Comparison of ENCODE assay signal across 8 mouse cellular contexts in the genomic region with DNA sequence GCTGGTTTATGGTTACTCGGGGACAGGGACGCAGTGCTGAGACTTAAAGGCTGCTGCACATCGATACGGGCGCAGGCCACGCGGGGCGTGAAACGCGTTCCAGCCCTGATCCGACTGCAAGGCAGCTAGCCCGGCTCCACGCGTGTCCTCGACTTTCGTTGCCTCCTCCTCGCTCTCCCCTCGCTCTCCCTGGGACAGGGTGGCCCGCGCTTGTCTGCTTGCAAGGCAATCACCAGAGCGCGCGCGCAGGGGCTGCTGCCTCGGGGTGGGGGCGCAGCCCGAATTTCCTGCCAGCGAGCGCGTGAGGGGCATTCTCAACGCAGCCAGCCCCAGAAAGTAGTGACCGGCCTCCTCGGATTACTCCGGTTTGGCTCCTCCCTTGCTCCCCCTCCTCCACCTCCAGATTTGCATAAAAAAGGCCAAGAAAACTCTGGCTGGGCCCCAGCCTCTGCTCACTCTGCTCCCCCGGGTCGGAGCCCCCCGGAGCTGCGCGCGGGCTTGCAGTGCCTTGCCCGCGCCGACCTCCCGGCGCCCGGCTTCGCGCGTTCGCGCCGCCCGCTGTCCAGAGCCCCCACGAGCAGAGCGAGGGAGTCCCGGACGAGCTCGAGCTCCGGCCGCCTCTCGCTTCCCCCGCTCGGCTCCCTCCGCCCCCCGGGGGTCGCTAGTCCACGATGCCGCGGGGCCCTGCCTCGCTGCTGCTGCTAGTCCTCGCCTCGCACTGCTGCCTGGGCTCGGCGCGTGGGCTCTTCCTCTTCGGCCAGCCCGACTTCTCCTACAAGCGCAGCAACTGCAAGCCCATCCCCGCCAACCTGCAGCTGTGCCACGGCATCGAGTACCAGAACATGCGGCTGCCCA. TPM values are rescaled to one million over a fixed set of nuclear protein-coding genes. Genes with fewer than 3 reads are reported as not detected.
A peak's percentile ranks its signal among the peaks of the same experiment; 100 is the strongest.
DNase-seq lines count a peak whose midpoint lies in the region; ATAC-seq and TF ChIP-seq lines count a peak whose summit lies in the region.

TSS of gene Sfrp2 (plus strand) at position 451 of the 855 bp plus-strand sequence.

- no peak for TF ChIP-seq EP300 in liver, embryonic 14.5 days (IDR thresholded peaks at IDR 0.05; ENCODE audit: low read depth)

- peak within 1 kb of the TSS; percentile 57 for H3K4me3 ChIP-seq in forebrain, embryonic 15.5 days
- H3K4me3 ChIP-seq in hindbrain, embryonic 16.5 days (ENCODE audit: low read length), result peak within 1 kb of the TSS; percentile 55
- peak within 1 kb of the TSS; percentile 15 to 42; a peak in 3 of 4 replicates for H3K4me3 ChIP-seq in liver, embryonic 14.5 days (ENCODE audit: insufficient read depth in 1 of 2, low read depth in 2 of 2, low read length in 2 of 2)

- H3K27ac ChIP-seq in forebrain, embryonic 15.5 days (replicated peaks), result 0 out of 2 replicates have a peak within 1 kb of the TSS, but pooled peaks have one; percentile 1
- H3K27ac ChIP-seq in hindbrain, embryonic 16.5 days (ENCODE audit: low read depth, low read length), result peak within 1 kb of the TSS; percentile 14; the same call in 1 of the 2 replicates
- no peak within 1 kb of the TSS for H3K27ac ChIP-seq in liver, embryonic 14.5 days

- TF ChIP-seq CTCF in liver, embryonic 14.5 days (IDR thresholded peaks at IDR 0.05; ENCODE audit: low read depth), result no peak

- H3K4me2 ChIP-seq in forebrain, embryonic 15.5 days (replicated peaks), result peak within 1 kb of the TSS; percentile 86
- peak within 1 kb of the TSS; percentile 90 for H3K4me2 ChIP-seq in hindbrain, embryonic 16.5 days (ENCODE audit: low read length)
- H3K4me2 ChIP-seq in liver, embryonic 14.5 days (ENCODE audit: low read depth), result peak within 1 kb of the TSS; percentile 55

- peak; percentile 26 for ATAC-seq in activated CD4-positive, CD25-positive, alpha-beta regulatory T cell, adult 4 months
- ATAC-seq in forebrain, embryonic 15.5 days (replicated peaks), result peak; percentile 70
- peak; percentile 70 for ATAC-seq in hindbrain, embryonic 16.5 days
- no peak for ATAC-seq in liver, embryonic 14.5 days (ENCODE audit: insufficient read depth)

- no peaks in the 10 kb centered on the region for H3K27me3 ChIP-seq in forebrain, embryonic 15.5 days
- H3K27me3 ChIP-seq in hindbrain, embryonic 16.5 days (replicated peaks; ENCODE audit: control insufficient read depth, insufficient read depth, low read length), result no peaks in the 10 kb centered on the region
- peaks cover 47% of the 10 kb centered on the region for H3K27me3 ChIP-seq in liver, embryonic 14.5 days (ENCODE audit: control insufficient read depth, insufficient read depth, low read length)

- no peaks in the 10 kb centered on the region for H3K36me3 ChIP-seq in forebrain, embryonic 15.5 days
- no peaks in the 10 kb centered on the region for H3K36me3 ChIP-seq in hindbrain, embryonic 16.5 days (ENCODE audit: control insufficient read depth, insufficient read depth, low read length)
- H3K36me3 ChIP-seq in liver, embryonic 14.5 days (replicated peaks; ENCODE audit: control insufficient read depth, insufficient read depth, low read depth), result no peaks in the 10 kb centered on the region

- no peaks in the 10 kb centered on the region for H3K9me3 ChIP-seq in forebrain, embryonic 15.5 days
- no peaks in the 10 kb centered on the region for H3K9me3 ChIP-seq in hindbrain, embryonic 16.5 days (ENCODE audit: control insufficient read depth, low read length)
- no peaks in the 10 kb centered on the region for H3K9me3 ChIP-seq in liver, embryonic 14.5 days (ENCODE audit: control insufficient read depth, low read length)

- peak within 1 kb of the TSS; percentile 59 for H3K9ac ChIP-seq in forebrain, embryonic 15.5 days (replicated peaks)
- H3K9ac ChIP-seq in hindbrain, embryonic 16.5 days (ENCODE audit: low read depth, low read length), result peak within 1 kb of the TSS; percentile 69
- no peak within 1 kb of the TSS for H3K9ac ChIP-seq in liver, embryonic 14.5 days (replicated peaks)

- peaks cover 34% of the 10 kb centered on the region for H3K4me1 ChIP-seq in forebrain, embryonic 15.5 days
- peaks cover 16% of the 10 kb centered on the region for H3K4me1 ChIP-seq in hindbrain, embryonic 16.5 days (ENCODE audit: control insufficient read depth, insufficient read depth, low read depth, low read length)
- H3K4me1 ChIP-seq in liver, embryonic 14.5 days (replicated peaks; ENCODE audit: control insufficient read depth in 2 of 2, insufficient read depth in 2 of 2, low read length in 1 of 2), result no peaks in the 10 kb centered on the region

- peak; percentile 5 for DNase-seq in kidney, adult 9 months
- DNase-seq in kidney, adult 8-10 months, result no peak
- no peak for DNase-seq in liver, embryonic 14.5 days (ENCODE audit: low read depth in 3 of 3, low spot score in 3 of 3)
- DNase-seq in retina, postnatal 1 day, result peak; percentile 93
- DNase-seq in spleen, postnatal 36 days (ENCODE audit: low spot score in 2 of 2), result no peak

- WGBS in forebrain, embryonic 15.5 days, result under 1% methylated on average over 82 of the region's 82 CpGs
- WGBS in hindbrain, embryonic 16.5 days, result under 1% methylated on average over 69 of the region's 82 CpGs
- WGBS in liver, embryonic 14.5 days (ENCODE audit: insufficient replicate concordance), result under 1% methylated on average over 65 of the region's 82 CpGs

RNA-seq across cellular contexts. Expression of gene Sfrp2, which starts in this region (rescaled TPM):
- 10 to 100 TPM in 1 of 2 experiments, 1 to 10 TPM in 1; 4.7 to 10.3 TPM for polyA plus RNA-seq in activated CD4-positive, CD25-positive, alpha-beta regulatory T cell, adult 4 months (2017; shearing (Covaris generic))
- polyA plus RNA-seq in forebrain, embryonic 15.5 days (2015; fragmentation: Nextera tagmentation; extraction: Ambion mirVana), result 39.4 and 40.1 TPM in 2 replicates
- 42.8 and 50.8 TPM in 2 replicates for polyA plus RNA-seq in hindbrain, embryonic 16.5 days (2015; fragmentation: Nextera tagmentation; extraction: Ambion mirVana)
- polyA plus RNA-seq in liver, embryonic 14.5 days (2012; rRNA removed), result 1.0 and 1.6 TPM in 2 replicates
- polyA plus RNA-seq in liver, embryonic 14.5 days (2014; fragmentation: Nextera tagmentation; extraction: Ambion mirVana), result 1.2 and 1.7 TPM in 2 replicates

Comparison
In these comparisons a context has a peak if more than half of its experiments do, and no peak if none do; other contexts are left out.
1. DNase-seq: peak in kidney, adult 9 months (single experiment) and retina, postnatal 1 day (single experiment); none in kidney, adult 8-10 months (0 of 2), liver, embryonic 14.5 days (0 of 3) and spleen, postnatal 36 days (0 of 2).
2. Peak in every context shown above with its lines, with median percentiles within 50 percentile points of each other: H3K4me2 ChIP-seq and H3K4me3 ChIP-seq.